Mouse (Mus musculus) neural tube, embryonic 15.5 days (tissue): ENCODE measurements at regions not wholly inside any gene's neighbourhood (a gene's known extent, or its start where the extent isn't known, plus 50 kb on each side); places are given as distances from the start of the nearest gene placed in this dataset.

Experiments used
- ATAC-seq: fragments of 200-750 bp; cut with Nextera tagmentation; 2 replicates; pipeline ENCODE4 v1.8.0; 2017; ENCODE audit warnings: mild to moderate bottlenecking, moderate TSS enrichment, moderate library complexity; ENCODE audit not compliant: low FRiP score
- H3K27ac ChIP-seq: fragments of 300-500 bp; sonication (generic); replicated peaks from 2 replicates; pipeline ENCODE4 v1.5.1; 2015; ENCODE audit warnings: mild to moderate bottlenecking, inconsistent platforms
- H3K27me3 ChIP-seq: fragments of 300-500 bp; sonication (generic); replicated peaks from 2 replicates; pipeline ENCODE4 v1.6.1; 2015; ENCODE audit warnings: inconsistent platforms
- H3K36me3 ChIP-seq: fragments of 300-500 bp; sonication (generic); 2 replicates; pipeline ENCODE4 v1.6.1; 2015; ENCODE audit warnings: inconsistent platforms
- H3K4me1 ChIP-seq: fragments of 300-500 bp; sonication (generic); 2 replicates; pipeline ENCODE4 v1.6.1; 2015; ENCODE audit warnings: inconsistent platforms
- H3K4me2 ChIP-seq: fragments of 300-500 bp; sonication (generic); 2 replicates; pipeline ENCODE4 v1.6.1; 2015; ENCODE audit warnings: inconsistent platforms, mild to moderate bottlenecking, moderate library complexity
- H3K4me3 ChIP-seq: fragments of 300-500 bp; sonication (generic); replicated peaks from 2 replicates; pipeline ENCODE4 v1.5.1; 2015; ENCODE audit warnings: mild to moderate bottlenecking, inconsistent platforms
- H3K9ac ChIP-seq: fragments of 300-500 bp; sonication (generic); replicated peaks from 2 replicates; pipeline ENCODE4 v1.6.1; 2015; ENCODE audit warnings: mild to moderate bottlenecking, inconsistent platforms
- H3K9me3 ChIP-seq: fragments of 300-500 bp; sonication (generic); replicated peaks from 2 replicates; pipeline ENCODE4 v1.6.1; 2016; ENCODE audit warnings: inconsistent platforms
- WGBS: fragments of 180-500 bp; shearing (Covaris S2); methylation state at CpG from one replicate; pipeline ENCODE4 v1.1.7; 2015; ENCODE audit warnings: mixed read lengths; 5-methylcytosine and 5-hydroxymethylcytosine counted together

DNA sequence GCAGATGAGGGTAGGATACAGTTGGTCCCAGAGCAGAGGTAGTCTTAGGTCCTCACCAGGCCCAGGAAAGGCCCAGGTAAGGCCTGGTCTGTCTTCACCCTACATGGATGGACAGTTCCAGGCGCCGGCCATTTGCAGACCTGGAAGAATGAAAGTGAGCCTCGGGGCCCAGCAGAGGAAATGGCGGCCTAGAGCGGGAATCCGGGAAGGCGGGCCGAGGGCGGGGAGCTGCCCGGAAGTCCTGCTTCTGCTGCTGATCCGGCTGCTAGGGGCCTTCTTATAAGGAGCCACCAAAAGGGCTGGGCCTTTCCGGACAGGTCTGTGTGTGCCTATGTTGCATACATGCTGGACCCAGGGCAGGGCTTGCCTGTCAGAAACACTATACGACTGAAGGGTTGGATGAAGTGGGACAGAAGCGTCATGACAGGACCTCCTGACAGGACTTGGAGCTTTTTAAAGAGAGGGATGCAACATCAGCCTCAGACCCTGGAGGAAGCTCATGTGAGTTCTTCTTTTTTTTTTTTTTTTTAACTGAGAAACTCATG lies 50.5 kb upstream of the Ppara start:
- Histone ChIP-seq H3K4me2 (peak overlapping the region; percentile 36; the same call in 1 of the 2 replicates), H3K4me1 (peaks cover 93% of the 10 kb centered on the region), H3K9ac (no peak overlapping the region)

DNA sequence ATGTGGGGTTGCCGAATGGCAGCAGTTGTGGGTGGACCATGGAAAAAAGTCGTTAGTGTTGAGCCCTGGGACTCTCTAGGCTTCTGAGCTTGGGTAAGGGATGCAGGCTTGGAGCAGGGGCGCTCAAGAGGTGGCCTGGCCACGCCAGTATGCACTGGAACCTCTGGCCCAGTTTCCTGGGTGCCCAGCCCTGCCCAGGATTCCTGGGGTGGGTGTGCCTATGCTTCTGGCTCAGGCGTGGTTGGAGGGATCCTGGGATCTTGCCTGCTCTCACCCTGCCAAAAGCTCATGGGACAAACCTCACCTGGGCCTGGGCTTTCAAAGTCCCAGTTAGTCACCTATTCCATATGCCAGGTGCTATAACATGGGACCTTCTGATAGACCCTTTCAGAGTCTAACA lies 49.9 kb upstream of the Ppara start:
- Histone ChIP-seq H3K27ac (peak overlapping the region; percentile 82), H3K4me2 (peak overlapping the region; percentile 36), H3K9me3 (no peaks in the 10 kb centered on the region), H3K27me3 (no peaks in the 10 kb centered on the region), H3K9ac (no peak overlapping the region), H3K4me3 (no peak overlapping the region), H3K36me3 (peaks cover 33% of the 10 kb centered on the region; the same call in 1 of the 2 replicates), H3K4me1 (peaks cover 93% of the 10 kb centered on the region)
- ATAC-seq, result no peak
- 65% methylated on average over 5 of the region's 5 CpGs for WGBS

More for the DNA sequence above, 50.5 kb upstream of the Ppara start:
- WGBS, result 83% methylated on average over 14 of the region's 14 CpGs
- no peak for ATAC-seq
- peaks cover 27% of the 10 kb centered on the region; the same call in 1 of the 2 replicates for H3K36me3 ChIP-seq
- peak overlapping the region; percentile 82 for H3K27ac ChIP-seq
- H3K4me3 ChIP-seq, result no peak overlapping the region
- H3K27me3 ChIP-seq, result no peaks in the 10 kb centered on the region
- no peaks in the 10 kb centered on the region for H3K9me3 ChIP-seq
